ENCODE assay signal across 11 mouse cellular contexts in genomic region chr8:112583440-112583839, GRCm38 (mm10).
DNase-seq lines count a peak whose midpoint lies in the region.
"Had no signal": no experiment of that assay in that cellular context is flagged by ENCODE, and none has a peak within 500 bp of the region (broad histone marks: within the 10 kb centered on the region; RNA-seq: fewer than 3 reads in every experiment).

No protein-coding gene starts in this region.

- DNase-seq in cerebellum, adult 8-10 months, result peak; percentile 21
- no peak for DNase-seq in cerebellum, postnatal 4 days (ENCODE audit: low spot score in 2 of 2)
- peak; percentile 53 for DNase-seq in cerebellum, adult 9-11 months
- no peak for DNase-seq in cerebellum, adult 11-12 months
- DNase-seq in cerebellum, postnatal 14 days, result peak; percentile 35 to 58
- DNase-seq in cerebellum, adult 11 months, result no peak
- DNase-seq: adrenal gland, adult 8-10 months; adrenal gland, postnatal 14 days; adrenal gland, postnatal 36 days; B cell, adult 2 months; forebrain, postnatal 0 days had no signal

Comparison
In these comparisons a context has a peak if more than half of its experiments do, and no peak if none do; other contexts are left out.
1. DNase-seq: peak in cerebellum, adult 8-10 months (single experiment), cerebellum, adult 9-11 months (single experiment) and cerebellum, postnatal 14 days (2 of 2); none in cerebellum, postnatal 4 days (0 of 2), cerebellum, adult 11-12 months (single experiment) and cerebellum, adult 11 months (single experiment).